Mouse (Mus musculus): ENCODE data around the gene Lbp. TPM values are rescaled to one million over a fixed set of nuclear protein-coding genes. Genes with fewer than 3 reads are reported as not detected.

Gene Lbp
- total RNA-seq, 2 experiments from 2014 or later: 1.6 to 2.7 TPM

GRCm38 (mm10) chr2:158355238-158355637 lies 48.9 kb downstream of the Lbp start:
- intact Hi-C loops (cut with DNase I): no loop called here
- no peak for DNase-seq (ENCODE audit: low spot score in 2 of 2)

DNA sequence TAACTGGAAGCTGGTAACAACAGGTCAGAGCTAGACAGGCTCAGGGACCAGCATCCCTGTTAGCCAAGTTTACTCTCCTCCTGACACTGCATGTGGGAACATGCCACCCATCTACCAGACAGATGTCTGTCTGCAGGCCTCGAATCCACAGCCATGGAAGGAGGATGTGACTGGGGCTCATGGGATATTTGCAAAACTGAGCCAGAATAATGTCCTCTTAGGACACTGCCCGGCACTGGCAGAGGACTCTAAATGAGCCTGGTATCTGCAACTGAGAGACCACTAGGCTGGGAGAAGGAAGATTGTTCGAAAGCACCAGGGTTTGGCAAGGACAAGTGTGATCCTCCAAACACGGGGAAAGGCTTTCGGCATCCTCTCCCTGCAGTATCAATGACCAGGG lies 49.8 kb downstream of the Lbp start:
- intact Hi-C loops (cut with DNase I): no loop called here
- no peak for DNase-seq (ENCODE audit: low spot score in 2 of 2)

GRCm38 (mm10) chr2:158359757-158360620 lies 53.7 kb downstream of the Lbp start:
- intact Hi-C loops (cut with DNase I): no loop called here
- no peak for DNase-seq (ENCODE audit: low spot score in 2 of 2)

DNA sequence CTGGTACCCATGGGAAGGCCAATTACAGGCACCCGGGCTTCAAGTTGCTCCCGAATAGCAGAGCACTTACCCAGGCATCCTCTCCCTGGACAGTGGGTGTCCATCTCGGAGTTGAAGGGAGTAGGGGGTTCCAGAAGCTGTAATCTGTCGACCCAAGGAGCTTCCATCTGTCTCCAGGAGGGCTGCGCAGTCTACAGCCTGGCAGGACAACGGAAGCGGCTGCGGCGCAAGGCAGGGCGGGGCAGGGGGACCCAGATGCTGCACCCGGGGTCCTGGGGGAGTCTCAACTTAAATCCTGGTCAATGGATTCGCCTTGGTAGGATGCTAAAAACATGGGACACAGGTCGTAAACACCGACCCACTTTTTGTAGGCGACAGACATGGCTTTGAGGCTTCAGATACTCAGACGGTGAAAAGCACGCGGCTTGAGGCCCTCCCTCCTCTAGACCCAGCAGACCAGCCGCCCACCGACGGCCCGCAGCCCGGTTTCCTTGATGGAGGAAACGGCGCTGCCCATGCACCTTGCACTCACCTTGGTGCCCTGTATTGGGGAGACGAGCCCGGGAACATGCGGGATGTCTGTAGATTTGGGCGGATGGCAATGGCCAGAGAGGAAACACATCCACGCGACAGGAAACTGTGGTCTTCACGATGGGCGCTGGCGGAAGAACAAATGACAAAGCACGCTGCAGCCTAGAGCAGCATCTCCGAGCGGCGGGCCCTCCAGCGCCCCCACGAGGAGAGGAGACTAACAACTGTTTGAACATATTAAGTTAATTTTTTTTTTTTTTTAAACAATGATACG lies 54.8 kb downstream of the Lbp start:
- intact Hi-C loops (cut with DNase I): no loop called here
- peak; percentile 90 to 92 for DNase-seq (ENCODE audit: low spot score in 2 of 2)

- intact Hi-C loops (cut with DNase I): no loop called here
Measured at GRCm38 (mm10) chr2:158361678-158362320, 55.5 kb downstream of the Lbp start.

DNA sequence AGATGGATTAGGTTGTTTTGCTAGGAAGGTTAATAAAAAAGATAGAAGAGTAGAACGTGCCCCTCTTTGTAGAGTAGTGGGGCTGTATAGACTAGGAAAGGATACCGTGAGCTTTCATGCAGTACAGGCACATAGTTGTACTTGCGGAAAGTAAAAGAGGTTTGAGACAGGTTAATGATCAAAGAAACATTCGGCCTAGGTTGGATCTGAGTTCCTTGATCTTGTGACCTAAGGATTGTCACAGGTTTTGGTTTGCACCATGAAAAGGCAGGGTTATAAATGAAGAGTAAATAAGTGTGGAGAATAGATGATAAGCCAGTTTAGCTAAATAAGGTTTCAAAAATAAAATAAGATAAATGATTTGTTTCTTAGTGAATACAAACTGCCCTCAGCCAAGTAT lies 57.9 kb downstream of the Lbp start:
- no peak for DNase-seq (ENCODE audit: low spot score in 2 of 2)
- intact Hi-C loops (cut with DNase I): no loop called here

More at GRCm38 (mm10) chr2:158361678-158362320, 55.5 kb downstream of the Lbp start:
- no peak for DNase-seq (ENCODE audit: low spot score in 2 of 2)

DNA sequence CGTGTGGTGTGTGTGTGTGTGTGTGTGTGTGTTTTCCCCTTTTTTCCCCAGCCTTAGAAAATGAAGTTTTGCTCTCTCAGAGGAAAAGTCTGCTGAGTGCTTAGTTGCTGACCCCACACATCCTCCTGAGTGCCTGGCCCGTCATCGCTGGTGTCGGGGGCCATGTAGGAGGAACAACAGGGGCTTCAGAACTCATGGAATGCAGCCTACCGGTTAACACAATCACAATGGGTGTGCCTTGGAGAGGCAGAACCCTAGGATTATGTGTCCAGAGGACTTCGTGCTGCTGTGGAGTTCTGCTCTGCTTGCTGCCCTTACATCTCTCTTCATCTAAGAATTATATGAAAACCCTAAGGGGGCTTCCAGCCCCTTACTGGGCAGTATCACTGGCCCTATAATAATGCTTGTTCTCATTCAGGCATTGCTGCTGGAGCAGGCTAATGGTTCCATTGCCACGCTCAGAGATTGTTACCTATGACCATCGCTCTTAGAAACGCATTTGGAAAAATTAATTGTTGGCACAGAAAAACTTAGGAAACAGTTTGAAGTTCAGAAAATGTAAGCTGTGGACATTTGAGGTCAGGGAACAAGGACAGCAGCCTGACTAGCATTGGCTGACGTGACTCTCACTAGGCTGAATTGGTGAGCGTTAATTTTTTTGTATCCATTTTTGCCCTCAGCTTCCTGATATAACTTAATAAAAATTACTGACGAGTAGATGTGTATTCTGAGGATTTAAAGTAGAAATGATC lies 59.0 kb downstream of the Lbp start:
- DNase-seq (ENCODE audit: low spot score in 2 of 2): no peak
- intact Hi-C loops (cut with DNase I): no loop called here

- no peak for DNase-seq (ENCODE audit: low spot score in 2 of 2)
Measured at GRCm38 (mm10) chr2:158367654-158368053, 61.4 kb downstream of the Lbp start.

DNA sequence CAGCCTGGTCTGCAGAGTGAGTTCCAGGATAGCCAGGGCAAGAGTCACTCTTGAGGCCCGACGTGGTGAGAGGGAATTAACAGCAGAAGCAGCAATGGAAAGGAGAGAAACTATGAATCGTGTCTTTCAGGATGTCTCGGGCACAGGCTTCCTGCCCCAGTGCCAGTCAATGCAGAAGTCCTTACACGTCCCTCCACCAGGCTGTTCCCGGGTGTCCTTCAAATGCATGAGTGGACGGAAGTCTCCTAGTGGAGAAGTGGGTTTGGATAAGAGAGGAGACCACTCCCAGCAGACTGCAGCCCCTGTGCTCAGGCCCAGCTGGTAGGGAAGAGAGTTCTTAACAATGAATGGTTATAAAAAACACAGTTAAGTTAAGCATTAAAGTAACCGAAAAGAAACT lies 62.0 kb downstream of the Lbp start:
- DNase-seq (ENCODE audit: low spot score in 2 of 2): no peak
- intact Hi-C loops (cut with DNase I): no loop called here

More at GRCm38 (mm10) chr2:158367654-158368053, 61.4 kb downstream of the Lbp start:
- intact Hi-C loops (cut with DNase I): no loop called here

GRCm38 (mm10) chr2:158369474-158370172 lies 63.3 kb downstream of the Lbp start:
- intact Hi-C loops (cut with DNase I): no loop called here
- no peak for DNase-seq (ENCODE audit: low spot score in 2 of 2)

DNA sequence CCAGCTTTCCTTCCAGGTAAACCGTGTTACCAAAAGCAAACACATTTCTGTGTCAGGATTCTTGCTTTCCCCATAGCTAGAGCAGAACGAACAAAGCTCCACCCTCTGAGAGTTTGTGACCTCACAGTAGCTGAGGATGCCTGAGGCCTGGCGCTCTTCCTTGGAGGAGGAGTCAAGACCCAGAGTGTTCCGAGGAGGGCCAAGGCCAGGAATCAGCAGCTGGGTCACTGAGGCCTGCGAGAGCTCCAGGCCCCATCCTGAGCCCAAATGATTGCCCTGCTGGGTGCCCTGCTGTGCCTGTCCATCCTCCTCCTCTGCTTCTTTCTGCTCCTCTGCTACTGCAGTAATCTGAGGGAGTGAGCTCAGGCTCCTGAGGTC lies 63.9 kb downstream of the Lbp start:
- no peak for DNase-seq (ENCODE audit: low spot score in 2 of 2)
- intact Hi-C loops (cut with DNase I): no loop called here

DNA sequence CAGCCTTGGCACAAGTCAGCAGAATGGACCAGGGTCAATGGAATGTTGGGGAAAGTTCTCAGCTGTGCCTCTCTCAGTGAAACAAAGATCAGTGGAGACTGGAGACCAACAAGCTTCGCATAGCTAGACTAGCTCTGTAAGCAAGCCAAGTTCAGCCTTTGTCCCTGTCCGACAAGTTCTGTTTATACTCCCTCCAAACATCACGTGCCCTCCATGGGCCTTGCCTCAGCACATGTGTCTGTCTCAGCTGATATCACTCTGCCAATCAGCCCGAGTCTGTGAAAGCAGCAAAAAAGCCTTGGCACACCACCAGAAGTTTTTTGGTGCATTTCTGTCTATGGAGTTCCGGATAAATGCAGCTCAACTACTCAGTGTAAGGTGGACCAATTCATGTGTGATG lies 66.8 kb downstream of the Lbp start:
- intact Hi-C loops (cut with DNase I): no loop called here

DNA sequence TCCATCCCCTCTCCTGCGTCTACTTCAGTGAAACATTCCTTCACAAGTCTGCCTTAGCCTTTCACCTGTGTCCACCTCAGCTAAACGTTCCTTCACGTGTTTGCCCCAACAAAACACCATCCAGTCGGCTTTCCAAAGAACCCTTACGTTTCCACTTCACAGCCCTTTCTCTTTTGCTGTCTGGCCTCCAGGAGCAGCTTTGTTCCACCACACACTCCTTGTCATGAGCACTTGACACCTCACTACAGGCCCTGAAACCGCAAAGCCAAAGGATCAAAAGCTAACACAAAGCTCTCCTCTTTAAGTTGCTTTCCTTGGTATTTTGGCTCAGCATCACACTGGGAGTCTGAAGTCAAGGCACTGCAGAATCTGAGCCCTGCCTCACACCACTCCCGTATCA lies 67.2 kb downstream of the Lbp start:
- no peak for DNase-seq (ENCODE audit: low spot score in 2 of 2)
- intact Hi-C loops (cut with DNase I): no loop called here

More for the DNA sequence above, 66.8 kb downstream of the Lbp start:
- DNase-seq (ENCODE audit: low spot score in 2 of 2): no peak

DNA sequence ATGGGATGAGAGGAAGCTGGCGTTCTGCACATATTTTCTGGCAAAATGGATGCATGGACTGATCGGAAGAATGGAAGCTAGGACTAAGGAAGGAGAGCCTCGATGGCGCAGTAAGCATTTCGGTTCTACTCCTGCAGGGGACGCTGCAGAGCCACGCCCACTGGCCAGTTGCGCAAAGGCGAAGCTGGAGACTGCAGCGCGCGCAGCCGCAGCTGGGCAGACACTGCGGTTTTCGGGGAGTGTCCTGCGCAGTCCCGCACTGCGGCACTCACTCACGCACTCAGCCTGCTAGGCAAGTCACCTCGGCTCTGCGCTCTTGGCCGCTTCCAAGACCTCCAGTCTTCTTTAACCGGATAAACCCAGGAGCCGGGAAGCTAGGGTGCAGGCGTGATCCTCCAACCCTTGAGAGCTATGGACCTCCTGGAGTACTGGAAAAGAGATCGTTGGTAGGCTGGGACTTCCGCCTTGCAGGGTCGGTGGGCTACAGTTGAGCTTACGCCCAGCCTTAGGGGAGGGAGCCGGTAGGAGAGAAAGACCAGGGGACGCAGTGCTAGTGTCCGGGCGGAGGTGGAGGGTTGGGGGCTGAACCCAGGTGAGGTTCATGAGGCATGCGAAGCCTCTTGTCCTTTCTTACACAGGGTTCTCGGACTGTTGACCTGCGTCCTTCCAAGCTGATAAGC lies 69.3 kb downstream of the Lbp start, which contains the start of gene Snhg11:
Gene Snhg11 (plus strand): TSS at position 196 of the 680 bp plus-strand sequence.
- peak; percentile 93 to 96 for DNase-seq (ENCODE audit: low spot score in 2 of 2)
- intact Hi-C loops (cut with DNase I): loop anchor here (5.0 kb wide), 1 partner anchor 267 kb away; no protein-coding TSS in a partner anchor

DNA sequence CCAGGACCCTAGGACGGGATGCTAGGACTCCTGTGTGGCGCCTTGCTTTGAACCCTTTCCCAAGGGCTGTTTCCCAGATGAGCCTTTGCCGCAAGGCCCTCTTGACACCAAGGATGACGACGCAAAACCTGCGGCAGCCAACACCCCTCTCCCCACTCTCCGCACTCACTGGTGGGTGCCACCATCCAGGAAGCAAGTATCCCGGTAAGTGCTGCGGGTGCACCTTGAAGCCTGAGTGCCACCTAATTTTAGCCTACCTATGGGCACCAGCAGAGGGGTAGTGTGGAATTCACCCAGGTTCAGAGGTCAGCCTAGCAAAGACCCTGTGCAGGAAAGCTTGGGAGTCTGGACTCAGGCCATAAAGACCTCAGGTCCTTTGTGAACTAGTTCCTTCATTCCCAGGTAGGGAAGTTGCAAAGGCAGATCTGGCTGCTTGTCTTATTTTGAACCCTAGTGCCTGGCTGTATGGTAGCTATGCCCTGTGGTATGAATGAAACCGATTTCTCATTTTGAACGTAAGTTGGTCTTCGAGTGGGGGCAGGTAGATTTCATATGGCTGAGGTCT lies 69.9 kb downstream of the Lbp start:
- peak in 1 of 2 experiments; percentile 31 for DNase-seq (ENCODE audit: low spot score in 2 of 2)
- intact Hi-C loops (cut with DNase I): loop anchor here (5.0 kb wide), 1 partner anchor 266 kb away; no protein-coding TSS in a partner anchor

GRCm38 (mm10) chr2:158376798-158377197 lies 70.5 kb downstream of the Lbp start:
- peak; percentile 62 to 67 for DNase-seq (ENCODE audit: low spot score in 2 of 2)

DNA sequence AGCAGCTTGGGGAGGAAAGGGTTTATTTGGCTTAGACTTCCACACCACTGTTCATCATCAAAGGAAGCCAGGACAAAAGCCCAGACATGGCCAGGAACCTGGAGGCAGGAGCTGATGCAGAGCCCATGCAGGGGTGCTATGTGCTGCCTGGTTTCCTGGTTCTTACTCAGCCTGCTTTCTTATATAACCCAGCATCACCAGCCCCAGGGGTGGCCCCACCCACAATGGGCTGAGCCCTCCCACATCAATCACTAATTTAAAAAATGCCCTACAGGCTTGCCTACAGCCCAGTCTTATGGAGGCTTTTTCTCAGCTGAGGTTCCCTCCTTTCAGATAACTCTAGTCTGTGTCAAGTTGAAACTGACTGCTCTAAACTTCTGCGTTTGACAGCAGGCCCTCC lies 71.5 kb downstream of the Lbp start:
- intact Hi-C loops (cut with DNase I): loop anchor here (5.0 kb wide), 1 partner anchor 264 kb away; no protein-coding TSS in a partner anchor

More at GRCm38 (mm10) chr2:158376798-158377197, 70.5 kb downstream of the Lbp start:
- intact Hi-C loops (cut with DNase I): loop anchor here (5.0 kb wide), 1 partner anchor 266 kb away; no protein-coding TSS in a partner anchor

More for the DNA sequence above, 71.5 kb downstream of the Lbp start:
- DNase-seq (ENCODE audit: low spot score in 2 of 2): peak in 1 of 2 experiments; percentile 63

All from left cerebral cortex, postnatal 25 days (tissue).